Mouse (Mus musculus) naive thymus-derived CD4-positive, alpha-beta T cell, adult 2 months (primary cell): ENCODE results near the gene Slamf9.

Experiments
- DNase-seq: peaks from one replicate; pipeline ENCODE4 v3.0.0-alpha.2; 2011; ENCODE audit warnings: low read depth

Gene Slamf9

DNA sequence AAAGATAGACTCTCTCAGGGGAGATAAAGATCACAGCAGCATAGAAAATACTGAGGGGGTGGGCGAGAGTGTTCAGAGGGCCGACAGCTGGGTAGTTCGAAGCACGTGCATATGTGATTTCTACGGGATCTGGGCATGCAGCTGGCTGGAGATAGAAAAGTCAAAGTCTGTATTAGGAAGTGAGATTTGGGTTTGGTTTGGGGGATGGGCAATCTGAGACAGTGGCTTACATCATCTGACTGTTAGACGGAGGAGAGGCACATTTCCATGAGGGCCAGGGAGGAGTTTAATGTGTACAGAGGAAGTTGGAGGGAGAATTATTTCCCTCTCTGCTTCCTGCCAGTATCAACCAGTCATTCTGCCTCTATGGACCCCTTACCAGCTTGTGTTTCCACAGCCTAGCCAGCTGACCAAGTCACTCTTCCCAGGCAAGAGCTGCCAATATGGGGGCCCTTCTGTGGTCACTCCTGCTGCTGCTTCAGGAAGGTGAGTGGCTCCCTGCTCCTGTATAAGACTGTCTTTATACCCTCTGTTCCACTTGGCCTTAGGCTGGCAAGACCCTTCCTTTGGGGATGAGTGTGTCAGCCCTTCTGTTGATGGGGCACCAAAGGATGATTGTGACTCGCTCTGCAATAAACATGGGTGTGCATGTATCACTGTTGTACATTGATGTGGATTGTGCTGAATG lies at the start of gene Slamf9:
Gene Slamf9 (plus strand): TSS at position 305 of the 688 bp plus-strand sequence.
- no peak for DNase-seq

DNA sequence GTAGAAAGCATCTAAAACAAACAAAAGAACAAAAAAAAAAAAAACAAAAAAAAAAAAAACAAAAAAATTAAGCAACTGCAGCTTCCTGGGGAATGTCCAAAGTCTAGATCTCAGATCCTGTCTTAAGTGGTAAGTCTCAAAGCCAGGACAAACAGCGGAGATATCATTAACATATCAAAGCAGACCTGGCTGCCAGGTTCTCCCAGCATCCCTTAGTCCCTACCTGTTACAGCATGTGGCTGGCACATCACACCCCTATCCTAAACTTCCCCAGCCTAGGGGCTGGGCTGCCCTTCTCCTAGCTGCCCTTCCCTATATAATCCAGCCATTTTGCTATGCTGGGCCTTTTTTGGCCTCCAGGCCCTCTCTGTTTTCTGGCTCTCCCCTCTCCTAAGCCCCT lies 48.7 kb upstream of the Slamf9 start:
- DNase-seq: no peak

DNA sequence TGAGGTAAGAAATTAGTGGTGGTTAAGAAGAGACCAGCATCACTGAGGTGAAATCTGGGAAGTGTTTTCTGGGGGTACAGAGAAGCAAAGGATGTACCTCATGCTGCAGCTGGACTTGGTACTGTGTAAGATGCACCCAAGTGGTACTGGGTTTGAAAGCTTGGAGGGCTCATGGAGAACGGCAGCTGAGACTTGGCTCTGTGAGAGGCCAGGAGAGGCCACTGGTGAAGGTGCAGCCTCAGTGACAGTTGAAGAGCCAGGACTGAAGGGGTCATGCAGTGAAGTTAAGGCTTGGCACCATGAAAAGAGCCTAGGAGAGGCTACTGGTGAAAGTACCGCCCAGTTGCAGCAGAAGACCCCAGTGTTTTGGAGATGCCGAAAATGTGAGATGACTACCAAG lies 47.3 kb upstream of the Slamf9 start:
- no peak for DNase-seq

DNA sequence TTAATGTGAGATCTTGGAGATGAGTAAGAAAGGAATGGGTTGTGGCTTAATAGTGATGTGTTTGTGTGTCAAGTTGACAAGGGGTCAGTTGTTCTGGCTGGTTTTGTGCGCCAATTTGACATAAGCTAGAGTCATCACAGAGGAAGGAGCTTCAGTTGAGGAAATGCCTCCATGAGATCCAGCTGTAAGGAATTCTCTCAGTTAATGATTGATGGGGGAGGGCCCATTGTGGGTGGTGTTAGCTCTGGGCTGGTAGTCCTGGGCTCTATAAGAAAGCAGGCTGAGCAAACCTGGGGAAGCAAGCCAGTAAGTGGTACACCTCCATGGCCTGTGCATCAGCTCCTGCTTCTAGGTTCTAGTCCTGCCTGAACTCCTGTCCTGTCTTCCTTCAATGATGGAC lies 46.5 kb upstream of the Slamf9 start:
- DNase-seq: no peak

DNA sequence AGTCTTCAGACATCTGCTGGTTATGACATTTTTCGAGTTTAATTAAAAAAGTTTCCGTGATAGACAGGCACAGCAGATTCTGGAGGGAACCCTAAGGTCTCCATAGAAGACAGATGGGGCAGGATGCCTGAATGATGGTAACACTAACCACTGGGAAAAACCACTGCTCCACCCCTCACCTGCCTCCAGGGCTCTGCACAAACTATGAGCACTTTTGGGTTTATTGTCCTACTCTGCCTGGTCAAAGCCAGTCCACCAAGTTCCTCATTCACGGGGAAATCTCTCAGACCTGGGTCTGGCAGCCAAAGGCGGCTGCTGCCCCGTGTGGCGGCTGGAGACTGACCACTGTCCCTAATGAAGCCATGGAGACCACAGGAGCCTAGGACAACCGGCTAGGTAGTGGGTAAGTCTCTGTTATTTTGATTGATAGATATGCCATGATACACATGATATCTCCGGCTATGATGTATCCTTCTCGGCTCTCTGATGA lies 44.4 kb upstream of the Slamf9 start:
- DNase-seq: no peak

DNA sequence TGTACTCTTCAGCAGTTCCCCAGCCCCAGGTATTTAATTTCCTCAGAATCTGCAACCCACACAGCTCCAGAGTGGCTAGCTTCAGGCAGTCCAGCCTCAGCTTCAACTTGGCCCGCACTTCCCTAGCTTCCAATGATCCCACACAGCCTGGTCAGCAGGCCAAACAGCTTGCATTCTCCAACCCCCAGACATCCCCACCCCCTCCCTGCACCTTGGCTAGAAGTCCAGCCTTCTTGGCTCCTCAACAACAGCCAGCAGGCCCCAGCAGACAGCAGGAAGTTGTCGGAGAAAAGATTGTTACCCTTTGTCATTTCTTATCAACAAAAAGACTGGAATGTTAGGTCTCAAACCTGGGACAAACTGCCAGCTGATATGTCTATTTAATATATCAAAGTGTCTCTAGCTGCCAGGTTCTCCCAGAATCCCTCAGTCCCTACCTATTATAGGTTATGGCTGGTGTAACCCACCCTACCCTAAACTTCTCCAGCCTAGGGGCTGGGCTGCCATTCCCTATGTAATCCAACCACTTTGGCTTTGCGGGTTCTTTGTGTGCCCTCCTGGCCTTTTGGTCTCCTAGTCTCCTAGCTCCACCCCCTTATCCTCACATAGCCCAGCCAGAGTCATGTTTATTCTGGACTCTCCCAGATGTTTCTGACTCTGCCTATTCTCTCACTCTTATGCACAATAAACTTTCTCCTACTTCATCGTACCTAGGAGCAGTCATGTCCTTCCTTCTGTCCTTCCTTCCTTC lies 43.1 kb upstream of the Slamf9 start:
- DNase-seq: no peak

DNA sequence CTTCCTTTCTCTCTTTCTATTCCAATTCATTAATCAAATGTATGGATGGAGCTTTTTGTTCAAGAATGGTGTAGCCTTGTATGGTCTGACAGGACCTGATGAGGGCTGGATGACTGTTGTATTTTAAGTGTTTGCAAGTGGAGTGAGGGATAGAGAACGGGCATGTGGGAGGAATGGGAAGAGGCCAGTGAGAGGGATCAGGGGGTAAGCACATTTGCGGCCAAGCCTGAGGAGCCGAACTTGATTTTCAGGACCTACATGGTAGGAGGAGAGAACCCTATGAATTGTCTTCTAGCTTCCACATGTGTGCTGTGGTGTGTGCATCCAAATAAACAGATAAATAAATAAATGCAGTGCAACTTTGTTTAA lies 42.6 kb upstream of the Slamf9 start:
- no peak for DNase-seq

DNA sequence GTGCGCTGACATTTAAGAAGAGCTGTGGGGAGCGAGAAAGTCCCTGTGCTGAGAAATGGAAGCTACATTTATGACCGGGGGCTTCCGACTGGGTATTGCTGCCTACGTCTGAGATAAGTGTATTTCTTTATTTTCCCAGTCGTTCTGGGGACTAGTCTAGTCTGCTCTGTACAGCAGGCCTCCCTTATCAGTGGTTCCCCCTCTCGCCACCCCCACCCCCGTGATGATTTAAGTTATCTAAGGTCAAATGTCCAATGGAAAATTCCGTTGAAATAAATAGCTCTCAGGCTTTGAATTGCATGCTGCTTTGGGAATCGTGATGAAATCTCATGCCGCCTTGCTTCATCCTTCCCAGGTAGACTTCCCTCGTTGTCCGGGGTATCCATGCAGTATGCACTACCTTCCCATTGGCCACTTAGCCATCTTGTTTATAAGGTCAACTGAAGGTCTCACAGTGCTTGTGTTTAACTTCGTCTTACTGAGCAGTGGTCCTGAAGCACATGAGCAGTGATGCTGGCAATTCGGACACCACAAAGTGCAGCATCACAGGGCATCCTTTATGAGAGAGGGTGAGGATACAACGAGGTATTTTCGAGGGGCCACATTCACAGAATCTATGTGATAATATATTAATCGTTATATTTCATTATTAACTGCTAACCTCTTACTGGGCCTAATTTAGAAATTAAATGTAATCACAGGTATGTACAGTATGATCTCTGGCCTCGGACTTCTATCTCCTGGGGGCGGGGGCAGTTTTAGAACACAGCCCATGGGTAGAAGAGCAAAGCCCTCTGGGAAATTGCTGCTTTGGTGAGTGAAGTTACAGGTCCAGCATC lies 41.9 kb upstream of the Slamf9 start:
- no peak for DNase-seq

DNA sequence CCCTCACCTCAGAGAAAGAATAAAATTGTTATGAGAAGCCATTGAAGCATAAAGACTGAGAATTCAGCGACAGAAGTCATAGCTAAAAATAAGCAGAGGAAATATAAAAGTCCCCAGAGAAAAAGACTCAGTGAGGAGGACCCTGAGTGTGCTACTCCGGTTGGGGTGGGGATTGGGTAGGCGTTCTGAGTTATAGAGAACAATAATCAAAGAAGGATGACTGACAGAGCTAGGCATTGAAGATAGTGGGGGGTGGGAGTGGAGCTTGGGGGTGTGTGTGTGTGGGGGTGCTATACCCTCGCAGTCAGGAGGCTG lies 41.4 kb upstream of the Slamf9 start:
- DNase-seq: no peak

DNA sequence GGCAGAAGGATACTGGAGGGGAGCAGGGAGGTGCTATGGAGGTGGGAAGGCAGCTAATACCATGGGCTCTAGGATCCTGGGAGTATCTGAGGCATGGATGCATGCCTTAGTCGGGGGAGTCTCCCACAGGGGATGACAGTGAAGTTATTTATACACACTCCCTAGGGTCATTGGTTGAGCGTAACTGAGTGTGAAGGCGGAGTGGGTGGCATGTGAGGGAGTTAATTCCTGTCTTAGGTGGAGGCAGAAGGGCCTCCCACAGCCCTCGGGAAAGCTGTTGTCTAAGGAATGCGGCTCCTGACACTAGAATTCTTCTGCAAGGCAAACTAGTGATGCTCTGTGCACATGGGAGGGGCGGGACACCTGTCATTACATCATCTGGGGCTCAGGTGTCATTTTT lies 38.4 kb upstream of the Slamf9 start:
- no peak for DNase-seq

DNA sequence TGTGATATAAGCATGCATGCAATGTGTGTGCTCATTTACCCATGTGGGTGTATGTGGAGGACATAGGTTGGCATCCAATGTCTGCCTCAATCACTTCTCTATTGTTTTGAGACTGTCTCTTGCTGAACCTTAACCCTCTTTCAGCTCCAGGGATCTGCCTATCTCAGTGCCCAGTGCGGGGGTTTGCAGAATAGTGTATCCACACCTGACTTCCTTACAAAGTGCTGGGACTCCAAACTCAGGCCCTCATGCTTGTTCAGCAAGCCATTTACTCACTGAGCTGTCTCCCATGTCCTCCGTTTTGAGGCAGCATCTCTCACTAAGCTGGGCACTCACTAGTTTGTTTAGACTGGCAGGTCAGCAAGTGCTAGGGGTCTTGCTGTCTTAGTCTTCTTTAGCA lies 36.5 kb upstream of the Slamf9 start:
- no peak for DNase-seq

DNA sequence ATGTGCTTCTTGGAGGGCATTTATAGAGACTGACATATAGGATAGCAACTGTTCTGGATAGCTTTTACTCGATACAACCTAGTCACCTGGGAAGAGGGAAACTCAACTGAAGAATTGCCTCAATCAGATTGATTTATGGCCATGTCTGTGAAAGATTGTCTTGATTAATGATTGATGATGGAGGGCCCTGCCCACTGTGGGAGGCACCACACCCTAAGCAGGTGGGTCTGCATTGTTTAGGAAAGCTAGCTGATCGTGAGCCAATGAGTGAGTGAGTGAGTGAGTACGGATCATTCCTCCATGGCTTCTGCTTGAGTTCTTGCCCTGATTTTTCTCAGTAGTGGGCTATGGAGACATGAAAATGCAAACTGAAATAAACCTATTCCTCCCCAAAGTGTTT lies 34.6 kb upstream of the Slamf9 start:
- DNase-seq: no peak

DNA sequence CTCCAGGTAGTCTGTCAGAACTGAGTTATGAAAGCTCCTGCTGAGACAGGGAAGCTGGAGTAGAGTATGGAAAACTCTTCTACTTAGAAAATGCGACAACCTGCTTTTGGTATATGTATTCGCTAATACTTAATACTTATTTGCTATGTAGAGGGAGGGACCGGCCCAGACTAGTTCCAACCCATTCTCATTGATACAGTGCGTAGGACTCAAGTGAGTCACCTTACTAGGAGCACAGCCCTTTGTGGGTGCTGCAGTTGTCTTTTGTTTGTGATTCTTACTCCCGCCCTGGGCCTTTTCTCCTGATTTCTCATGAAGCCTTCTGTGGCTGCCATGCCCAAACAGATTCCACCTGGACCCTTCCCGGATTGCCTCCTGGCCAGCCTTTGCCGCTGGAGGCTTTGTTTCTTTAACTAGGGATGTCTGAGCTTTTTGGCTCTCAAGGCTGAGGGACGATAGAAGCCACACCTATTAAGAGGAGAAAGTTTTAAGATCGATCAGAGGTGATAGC lies 33.2 kb upstream of the Slamf9 start:
- DNase-seq: no peak

DNA sequence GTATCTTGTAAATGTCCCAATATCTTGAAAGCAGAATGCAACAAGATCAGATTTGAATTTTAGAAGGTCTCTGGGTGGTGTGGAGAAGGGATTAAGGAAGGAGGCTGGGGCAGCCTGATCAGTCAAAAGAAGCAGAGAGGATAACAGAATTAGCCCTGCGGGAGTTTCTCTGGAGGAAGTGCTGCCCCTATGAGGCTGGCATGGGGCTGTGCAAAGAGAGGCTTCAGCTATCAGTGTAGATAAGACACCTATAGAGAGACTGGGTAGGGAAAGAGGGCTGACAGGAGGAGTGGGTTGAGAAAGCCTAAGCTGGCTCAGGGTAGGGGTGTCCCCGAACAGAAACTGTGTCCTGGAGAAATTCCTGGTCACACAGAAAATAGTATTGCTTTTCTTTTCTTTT lies 24.9 kb upstream of the Slamf9 start:
- DNase-seq: no peak

DNA sequence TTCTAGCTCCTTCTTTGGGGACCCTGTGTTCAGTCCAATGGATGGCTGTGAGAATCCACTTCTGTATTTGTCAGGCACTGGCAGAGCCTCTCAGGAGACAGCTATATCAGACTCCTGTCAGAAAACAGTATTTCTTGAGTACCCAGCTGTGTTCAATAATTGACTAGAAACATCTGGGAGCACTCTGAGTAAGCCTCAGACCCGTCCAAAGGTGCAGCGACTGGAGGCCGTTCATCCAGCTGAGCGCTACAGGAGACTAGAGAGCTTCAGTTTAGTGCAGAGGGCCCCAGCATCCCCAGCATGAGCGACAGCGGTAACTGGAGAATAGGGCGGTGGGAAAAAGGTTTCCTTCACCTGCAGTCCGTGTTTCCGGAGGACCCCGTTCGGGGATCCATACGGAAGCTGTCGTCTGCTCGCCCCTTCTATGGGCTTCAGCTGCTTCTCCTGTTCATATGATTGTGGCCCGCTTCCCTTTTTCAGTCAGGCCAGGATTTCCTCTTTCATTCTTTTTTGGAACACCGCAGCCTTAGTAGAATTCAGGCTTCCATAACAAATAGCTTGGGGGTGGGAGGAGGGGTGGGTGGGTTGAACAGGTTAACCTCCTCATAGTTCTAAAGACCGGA lies 24.2 kb upstream of the Slamf9 start:
- no peak for DNase-seq

DNA sequence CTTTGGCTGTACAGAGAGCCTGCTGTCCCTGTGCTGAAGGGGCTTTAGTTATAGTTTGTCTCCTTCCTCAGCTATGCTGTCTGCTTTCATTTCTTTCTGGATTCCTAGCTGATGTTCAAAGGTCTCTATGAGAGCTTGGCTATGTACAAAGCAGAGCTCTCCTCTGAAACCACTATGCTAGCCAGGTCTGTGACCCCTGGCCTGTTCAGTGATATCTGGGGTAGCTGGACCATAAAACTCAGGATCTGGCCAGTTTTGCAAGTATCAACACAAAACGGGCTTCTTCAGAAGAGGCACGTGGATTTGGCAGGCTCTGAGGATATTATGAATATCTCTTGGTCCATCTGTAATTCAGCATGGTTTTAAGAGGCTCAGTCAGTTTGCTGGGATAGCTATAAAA lies 22.2 kb upstream of the Slamf9 start:
- no peak for DNase-seq

DNA sequence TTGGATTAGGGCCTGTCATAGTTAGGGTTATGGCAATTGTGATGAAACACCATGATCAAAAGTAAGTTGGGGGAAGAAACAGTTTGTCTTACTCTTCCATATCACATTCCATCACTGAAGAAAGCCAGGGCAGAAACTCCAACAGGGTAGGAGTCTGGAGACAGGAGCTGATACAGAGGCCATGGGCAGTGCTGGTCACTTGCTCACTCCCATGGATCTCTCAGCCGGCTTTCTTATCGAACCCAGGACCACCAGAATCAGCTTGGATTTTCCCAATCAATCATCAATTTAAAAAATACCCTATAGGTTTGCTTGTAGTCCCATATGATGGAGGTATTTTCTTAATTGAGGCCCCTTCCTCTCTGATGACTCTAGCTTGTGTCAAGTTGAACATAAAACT lies 21.3 kb upstream of the Slamf9 start:
- DNase-seq: no peak

DNA sequence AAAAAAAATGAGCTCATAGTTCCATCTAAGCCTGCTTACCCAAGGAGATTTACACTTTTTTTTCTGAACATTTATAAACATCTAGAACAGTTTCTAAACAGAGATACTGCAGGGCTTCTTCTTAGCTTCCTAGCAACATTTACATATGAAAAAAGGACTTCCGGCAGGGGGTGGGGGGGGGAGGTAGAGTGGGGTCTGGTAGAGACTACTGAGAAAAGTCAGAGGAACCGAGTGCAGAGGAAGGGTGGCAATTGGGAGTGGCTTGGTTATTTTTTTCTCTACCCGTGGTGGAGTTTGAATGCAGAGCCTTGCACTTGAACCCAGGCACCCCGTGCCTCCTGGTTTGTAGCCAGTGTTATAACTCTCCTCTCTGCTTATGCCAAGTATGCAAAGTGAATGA lies 19.7 kb upstream of the Slamf9 start:
- DNase-seq: peak; percentile 64

DNA sequence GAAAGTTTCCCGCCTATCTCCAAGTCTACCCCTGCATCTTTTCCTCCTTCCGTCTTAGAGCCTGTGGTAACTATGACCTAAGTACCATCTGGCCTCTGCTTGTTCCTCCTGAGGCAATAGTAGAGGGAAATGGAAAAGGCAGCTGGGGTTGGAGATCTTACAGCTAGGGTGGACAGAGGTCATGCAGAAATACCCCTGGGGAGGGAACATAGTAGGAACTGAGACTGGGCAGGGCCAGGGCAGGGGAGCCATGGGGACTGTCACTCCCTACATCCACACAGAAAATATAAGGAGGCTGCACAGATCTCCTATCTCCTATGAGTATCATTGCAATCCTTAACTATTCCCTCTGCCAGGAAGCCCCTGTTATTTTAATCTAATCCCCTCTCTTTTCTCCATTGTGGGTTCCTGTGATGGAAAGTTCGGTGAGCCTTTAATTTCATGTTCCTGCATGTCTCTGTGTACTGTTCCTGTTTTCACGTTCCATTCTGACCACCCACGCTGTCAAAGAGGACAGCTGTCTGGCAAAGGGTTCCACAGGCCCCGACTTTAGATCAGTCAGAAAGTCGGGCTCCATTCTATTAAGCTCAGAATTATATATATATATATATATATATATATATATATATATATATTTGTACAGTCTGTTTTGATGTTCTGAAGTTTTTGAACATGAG lies 19.0 kb upstream of the Slamf9 start:
- DNase-seq: no peak

DNA sequence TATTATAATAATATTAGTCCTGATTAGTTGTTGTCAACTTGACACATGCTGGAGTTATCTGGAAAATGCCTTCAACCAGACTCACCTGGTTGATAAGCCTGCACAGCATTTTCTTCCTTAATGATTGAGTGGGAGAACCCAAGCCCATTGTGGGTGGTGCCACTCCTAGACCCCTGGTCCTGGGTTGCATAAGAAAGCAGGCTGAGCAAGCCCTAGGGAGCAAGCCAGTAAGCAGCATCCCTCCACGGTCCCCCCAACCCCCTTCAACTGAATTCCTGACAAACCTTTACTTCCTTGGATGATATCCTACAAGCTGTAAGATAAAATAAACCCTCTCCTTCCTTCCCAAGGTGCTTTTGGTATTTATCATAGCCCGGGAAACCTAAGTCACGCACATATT lies 18.0 kb upstream of the Slamf9 start:
- no peak for DNase-seq

DNA sequence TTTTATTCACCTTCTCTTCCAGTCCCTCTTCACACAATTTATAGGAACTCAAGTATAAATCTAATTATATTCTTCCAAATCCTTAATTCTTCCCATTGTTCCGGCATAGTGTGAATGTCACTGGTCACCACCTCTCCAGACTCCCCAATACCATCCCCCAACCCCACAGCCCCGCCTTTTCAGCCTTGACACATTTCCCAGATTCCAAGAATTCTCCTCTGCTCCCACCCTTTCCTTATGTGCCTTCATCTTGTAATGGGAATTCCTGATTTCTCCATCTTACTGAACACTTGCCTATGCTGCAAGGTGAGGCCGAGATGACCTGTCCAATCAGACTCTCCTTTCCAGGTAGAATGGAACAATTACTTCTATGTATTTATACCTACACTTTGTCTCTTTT lies 17.1 kb upstream of the Slamf9 start:
- DNase-seq: no peak

DNA sequence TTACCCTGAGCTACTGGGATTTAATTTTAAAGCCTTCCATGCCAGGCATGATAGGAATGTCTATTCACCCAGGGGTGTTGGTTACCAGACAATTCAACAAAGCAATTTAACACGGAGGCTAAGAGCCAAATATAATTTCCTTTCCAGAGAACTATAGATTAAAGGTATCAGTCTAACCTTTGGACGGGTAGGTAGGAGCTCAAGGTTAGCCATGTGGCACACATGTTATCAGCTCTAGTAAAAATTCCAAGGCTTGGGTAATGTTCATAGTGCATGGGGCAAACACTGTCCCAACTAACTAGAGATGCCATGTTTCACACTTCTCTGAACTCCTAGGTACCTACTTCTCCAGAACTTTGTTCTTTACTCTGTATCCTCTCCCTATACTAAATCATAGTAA lies 13.6 kb upstream of the Slamf9 start:
- no peak for DNase-seq
